Mouse (Mus musculus) c-Kit-positive CD71-negative TER-119-negative erythroid progenitor cells, embryonic 14.5 days (primary cell): ENCODE data around the gene Chrm3.

Source experiments
- DNase-seq: peaks from one replicate; pipeline ENCODE4 v3.0.0-alpha.2; 2013; ENCODE audit warnings: low read depth

Chrm3 gene

DNA sequence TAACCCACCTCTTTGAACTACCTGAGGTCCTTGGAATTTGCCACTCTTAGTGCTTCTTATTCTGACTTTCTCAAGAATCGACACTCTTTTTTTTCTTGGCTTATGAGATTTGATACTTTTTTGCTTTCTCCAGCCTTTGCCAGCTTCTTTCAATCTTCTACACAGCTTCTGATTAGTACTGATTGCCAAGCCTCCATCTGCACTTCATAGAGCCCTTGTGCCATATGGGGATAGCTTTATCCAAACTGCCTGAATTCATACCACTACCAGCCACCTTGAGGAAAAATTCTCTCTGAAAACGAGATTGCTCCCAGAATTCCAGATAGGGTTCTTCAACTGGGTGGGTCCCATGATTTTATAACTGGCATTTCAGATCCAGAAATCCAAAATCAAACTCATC, 368.0 kb downstream of the Chrm3 start:
- no peak for DNase-seq

GRCm38 (mm10) chr13:9985648-9986047, 375.0 kb downstream of the Chrm3 start:
- DNase-seq = no peak

- DNase-seq = no peak
Observed at GRCm38 (mm10) chr13:9983293-9983692, 377.4 kb downstream of the Chrm3 start.

DNA sequence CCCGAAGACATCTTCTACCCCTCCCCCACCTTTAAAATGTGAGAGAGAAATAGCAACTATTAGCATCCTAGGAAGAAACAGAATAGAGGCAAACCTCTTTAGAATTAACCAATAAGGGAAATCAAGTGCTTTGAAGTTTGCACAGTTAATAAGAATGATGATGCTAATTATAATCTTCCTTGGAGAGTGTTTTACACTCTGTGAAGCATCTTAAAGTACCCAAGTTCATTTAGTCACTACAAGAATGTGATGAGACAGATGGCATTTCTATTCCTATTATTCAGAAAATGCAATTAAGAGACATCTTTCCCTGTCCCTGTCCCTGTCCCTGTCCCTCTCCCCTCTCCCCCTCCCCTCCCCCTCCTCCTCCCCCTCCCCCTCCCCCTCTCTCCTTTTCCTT, 382.9 kb downstream of the Chrm3 start:
- DNase-seq = no peak

GRCm38 (mm10) chr13:9973742-9974321, 386.8 kb downstream of the Chrm3 start:
- no peak for DNase-seq

DNA sequence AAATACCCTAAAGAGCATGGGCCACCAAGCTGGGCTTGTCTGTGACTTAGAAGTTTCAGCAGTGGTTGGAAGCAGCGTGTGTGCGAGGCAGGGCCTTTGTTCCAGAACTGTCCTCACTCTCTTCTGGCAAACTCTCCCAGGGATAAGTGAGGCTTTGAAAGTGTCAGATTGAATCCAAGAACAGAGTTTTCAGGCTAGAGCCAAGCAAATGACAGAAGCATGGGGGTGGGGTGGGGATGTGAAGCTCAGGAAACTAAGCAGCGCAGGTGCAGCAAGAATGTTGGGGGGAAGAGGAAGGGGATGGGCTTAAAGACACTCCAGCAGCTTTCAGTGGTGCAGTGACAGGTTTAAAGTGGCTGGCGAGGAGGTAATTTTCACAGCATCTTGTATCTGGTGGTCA, 388.8 kb downstream of the Chrm3 start:
- DNase-seq = no peak

GRCm38 (mm10) chr13:9952619-9953018, 408.0 kb downstream of the Chrm3 start:
- DNase-seq = no peak

DNA sequence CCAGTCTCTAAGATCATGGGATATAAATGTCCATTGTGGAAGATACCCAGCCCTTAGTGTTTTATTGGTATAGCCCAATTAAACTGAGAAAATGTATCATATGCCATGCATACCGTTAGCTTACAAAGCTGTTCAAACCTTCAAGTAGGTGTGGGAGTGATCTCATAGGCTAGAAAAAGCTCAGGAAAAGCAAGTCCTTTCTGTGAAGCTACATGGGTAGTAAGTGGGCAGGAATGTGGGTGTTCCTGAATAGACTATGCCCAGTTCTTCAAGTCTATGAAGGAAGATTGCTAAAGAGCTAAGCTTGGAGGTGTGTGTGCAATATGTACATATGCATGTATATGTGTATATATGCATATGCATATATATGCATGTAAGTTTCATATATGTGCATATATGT, 409.3 kb downstream of the Chrm3 start:
- DNase-seq = no peak

- DNase-seq = no peak
Observed at GRCm38 (mm10) chr13:9949091-9949490, 411.6 kb downstream of the Chrm3 start.

- no peak for DNase-seq
Observed at GRCm38 (mm10) chr13:9940186-9940585, 420.5 kb downstream of the Chrm3 start.

GRCm38 (mm10) chr13:9938798-9939485, 421.7 kb downstream of the Chrm3 start:
- no peak for DNase-seq

DNA sequence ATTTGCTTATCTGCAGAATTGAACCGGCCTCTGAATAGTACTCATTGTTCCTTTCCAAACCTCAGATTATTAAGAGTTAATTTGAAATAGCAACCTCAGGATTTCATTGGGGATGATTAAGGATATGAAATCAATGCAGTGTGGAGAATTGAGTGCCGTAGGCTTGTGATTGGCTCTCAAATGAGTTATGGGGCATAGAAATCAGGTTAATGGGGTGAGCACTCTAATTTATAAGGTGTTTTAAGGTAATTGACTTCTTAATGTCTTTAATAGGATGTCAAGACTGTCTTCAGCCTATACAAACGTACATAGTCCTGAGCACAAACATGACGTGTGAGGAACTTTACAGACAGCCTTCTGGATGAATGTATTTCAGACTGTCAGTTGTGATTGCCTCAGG, 427.9 kb downstream of the Chrm3 start:
- DNase-seq = no peak

DNA sequence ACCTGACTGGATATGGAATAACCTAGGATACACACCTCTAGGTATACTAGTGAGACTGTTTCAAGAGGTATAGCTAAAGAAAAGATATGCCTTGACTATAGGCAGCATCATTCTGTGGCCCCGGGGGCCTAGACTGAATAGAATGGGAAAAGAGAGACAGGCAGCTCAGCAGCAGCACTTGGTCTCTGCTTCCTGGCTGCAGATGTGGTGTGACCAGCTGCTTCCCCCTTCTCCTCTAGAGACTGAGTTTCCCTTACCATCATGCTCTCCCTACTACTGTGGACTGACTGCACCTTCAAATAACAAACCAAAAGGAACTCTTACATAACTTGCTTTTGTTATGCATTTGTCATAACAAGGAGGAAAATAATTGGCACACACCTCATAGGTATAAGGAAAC, 430.0 kb downstream of the Chrm3 start:
- no peak for DNase-seq

GRCm38 (mm10) chr13:9929978-9930377, 430.7 kb downstream of the Chrm3 start:
- peak; percentile 16 for DNase-seq

- DNase-seq = no peak
Observed at GRCm38 (mm10) chr13:9921150-9921549, 439.5 kb downstream of the Chrm3 start.

- no peak for DNase-seq
Observed at GRCm38 (mm10) chr13:9912697-9913096, 447.9 kb downstream of the Chrm3 start.

GRCm38 (mm10) chr13:9908707-9909106, 451.9 kb downstream of the Chrm3 start:
- DNase-seq = no peak

DNA sequence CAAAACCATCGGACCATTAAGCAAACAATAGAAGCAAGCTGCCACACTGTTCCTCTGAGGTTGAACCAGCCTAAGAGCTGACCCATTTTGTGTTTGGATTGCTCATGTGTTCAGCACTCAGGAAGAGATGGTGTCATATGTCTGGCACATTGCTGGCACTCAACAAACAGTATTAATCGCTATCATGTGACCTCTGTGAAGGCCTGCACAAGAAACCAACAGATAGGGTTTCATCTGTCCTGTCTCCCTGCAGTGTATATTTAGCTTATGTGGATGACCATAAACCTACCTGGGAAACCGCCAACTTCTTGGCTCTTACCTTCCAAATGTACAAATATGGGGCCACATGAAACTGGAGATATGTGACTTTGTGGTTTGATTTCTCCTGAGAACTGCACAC, 453.4 kb downstream of the Chrm3 start:
- no peak for DNase-seq

DNA sequence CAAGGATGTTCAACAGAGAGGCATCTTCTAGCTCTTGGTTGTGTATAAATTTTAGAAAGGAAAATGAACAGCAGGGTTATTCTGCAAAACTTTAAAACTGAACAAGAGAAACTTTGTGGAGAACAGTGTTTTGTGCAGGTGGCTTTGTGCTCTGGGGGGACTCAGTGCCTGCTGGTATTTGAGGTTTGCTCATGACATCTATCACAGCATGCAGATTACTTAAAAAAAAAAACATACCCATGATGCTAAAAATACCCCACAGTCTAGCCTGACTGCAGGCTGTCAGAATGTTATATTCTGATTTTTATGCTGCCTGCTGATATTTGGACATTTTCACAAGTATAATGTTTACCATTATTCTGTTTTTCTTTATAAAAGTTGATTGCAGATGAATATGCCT, 456.2 kb downstream of the Chrm3 start:
- DNase-seq = no peak

DNA sequence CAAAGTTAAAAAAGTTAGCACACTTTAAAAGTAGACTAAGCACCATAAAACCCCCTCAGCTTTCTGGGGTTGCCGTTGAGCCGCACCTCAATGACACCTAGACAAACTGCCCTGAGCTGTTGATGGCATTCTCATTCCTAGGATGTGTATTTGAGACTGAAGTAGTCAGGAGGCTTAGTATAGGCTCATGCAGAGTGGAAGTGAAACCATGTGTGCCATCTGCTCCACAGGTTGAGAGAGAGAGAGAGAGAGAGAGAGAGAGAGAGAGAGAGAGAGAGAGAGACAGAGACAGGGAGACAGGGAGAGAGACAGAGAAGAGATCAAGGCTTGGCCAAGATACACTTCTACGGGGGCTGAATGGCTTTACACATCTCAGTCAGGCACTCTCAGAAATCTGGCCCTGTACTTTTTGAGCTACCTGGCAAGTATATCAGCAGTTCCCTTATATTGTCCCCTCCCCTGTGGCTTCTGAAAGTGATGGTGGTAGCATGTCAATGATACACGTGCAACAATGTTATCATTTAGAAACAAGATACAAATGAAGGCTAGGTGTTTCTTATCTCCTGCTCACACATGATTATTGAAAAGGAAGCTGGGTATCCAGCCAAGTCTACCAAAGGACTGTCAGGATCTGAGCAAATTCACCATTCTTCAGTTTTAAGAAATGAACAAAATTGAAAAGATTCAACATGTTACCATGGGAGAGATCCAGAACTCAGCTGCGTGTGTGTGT, 459.8 kb downstream of the Chrm3 start:
- DNase-seq = no peak

- DNase-seq = no peak
Observed at GRCm38 (mm10) chr13:9898664-9899369, 461.8 kb downstream of the Chrm3 start.

DNA sequence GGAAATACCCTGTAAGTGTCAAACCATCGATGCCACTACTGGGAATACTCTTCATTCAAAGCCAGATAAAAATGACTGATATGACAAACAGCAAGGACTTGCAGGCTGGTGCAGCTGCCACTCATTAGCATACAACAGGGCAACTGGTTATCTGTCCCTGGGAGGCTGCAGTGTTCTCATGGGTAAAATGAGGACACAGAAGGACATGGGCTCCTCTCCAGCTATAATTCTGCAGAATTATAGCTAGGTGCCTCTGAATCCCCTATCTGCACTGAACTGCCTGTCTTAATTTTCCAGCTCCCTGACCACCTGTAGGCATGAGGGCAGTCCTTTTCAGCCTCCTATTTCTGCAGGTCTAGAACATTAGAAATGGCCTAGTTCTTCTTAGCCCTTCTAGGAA, 463.4 kb downstream of the Chrm3 start:
- no peak for DNase-seq
